Mouse (Mus musculus) fibroblast of lung, adult 2 months (primary cell): Measurements from ENCODE around the gene Fam83d.

Source experiments
- DNase-seq: peaks from one replicate; pipeline ENCODE4 v3.0.0-alpha.2; 2011; ENCODE audit warnings: low read depth

Gene Fam83d

DNA sequence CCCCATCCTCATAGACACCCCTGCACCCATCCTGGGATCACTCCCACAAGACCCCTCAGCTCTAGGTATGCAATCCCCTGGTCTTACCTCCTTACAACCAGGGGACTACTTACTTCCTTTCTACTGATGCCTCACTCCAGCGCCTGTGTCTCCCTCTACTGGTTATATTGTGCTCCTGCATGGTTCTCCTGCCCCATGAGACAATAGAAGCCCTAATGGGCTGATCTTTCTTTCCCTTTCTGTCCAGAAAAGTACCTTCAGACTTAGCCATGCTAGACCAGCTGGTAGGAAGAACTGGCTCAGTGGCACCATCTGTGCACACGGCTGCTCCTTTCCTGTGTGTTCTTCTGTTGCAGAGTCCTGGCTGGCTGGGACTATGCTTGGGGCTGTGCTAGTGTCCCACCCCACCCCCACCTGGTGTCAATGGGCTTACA, 22.8 kb upstream of the Fam83d start:
- no peak for DNase-seq

DNA sequence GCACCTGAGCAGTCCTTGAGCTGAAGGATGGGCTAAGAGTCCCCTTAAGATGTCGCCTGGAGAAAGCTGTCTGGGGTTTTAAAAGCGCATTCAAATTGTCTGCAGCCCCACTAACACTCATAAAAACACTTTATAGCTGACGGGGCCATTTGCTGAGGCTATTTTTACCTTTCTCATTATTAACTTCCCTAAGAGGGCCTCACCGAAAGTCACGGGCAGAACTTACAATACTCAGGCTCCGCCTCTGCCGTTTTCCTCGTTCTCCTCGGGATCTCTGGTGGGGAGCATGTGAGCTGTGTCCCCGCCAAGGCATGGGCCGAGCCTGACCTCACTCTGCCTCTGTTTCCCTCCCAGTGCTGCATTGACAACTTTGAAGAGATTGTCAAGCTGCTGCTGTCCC, 21.7 kb upstream of the Fam83d start:
- DNase-seq = no peak

DNA sequence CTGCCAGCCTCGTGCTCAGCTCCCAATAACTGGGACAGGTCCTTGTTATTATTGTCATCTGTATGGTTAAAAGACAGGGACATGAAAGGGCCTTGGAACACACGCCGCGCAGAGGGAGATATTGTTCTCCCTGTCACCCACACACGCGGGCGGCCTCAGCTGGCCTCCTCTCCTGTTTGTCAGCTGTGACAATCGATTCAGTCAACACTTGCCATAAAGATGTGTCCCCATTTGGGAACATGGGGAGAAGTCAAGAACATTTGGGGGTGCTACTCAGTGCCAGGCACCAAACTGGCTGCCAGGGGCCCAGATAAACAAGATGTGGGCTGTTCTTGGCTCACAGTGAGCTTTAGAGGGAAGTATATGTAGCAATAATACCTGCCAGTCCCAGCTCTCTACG, 18.5 kb upstream of the Fam83d start:
- no peak for DNase-seq

DNA sequence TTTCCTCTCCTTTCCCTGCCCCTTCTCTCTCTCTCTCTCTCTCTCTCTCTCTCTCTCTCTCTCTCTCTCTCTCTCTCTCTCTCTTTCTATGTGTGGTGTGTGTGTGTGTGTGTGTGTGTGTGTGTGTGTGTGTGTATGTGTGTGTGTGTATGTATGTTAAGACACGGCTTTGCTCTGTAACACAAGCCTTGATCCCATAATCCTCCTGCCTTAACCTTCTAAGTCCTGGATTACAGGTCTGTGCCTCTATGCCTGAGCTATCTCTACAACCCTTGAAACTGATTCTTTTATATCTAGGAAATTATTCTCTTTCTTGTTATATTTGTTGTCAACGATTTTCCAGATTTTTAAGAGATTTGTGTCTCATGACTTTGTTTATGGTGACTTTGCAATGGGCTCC, 7.7 kb upstream of the Fam83d start:
- no peak for DNase-seq

DNA sequence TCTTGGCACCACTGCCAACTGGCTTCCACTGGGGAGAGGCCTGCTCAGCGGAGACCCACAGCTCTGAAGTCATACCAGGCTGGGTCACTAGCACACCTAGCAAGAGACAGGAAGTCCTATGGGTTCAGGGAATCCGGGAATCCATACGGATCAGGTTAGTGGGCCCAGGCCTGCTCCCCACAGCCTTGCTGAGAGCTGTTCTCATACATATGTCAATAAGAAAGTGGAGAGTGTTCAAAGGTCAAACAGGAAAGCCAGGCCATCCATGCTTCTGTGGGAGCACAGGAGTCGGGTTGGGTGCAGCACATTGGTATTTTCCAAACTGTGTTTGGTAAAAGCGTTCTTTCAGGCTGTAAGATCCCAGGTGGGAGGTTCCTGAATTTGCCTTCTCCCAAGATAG, 5.6 kb upstream of the Fam83d start:
- no peak for DNase-seq

DNA sequence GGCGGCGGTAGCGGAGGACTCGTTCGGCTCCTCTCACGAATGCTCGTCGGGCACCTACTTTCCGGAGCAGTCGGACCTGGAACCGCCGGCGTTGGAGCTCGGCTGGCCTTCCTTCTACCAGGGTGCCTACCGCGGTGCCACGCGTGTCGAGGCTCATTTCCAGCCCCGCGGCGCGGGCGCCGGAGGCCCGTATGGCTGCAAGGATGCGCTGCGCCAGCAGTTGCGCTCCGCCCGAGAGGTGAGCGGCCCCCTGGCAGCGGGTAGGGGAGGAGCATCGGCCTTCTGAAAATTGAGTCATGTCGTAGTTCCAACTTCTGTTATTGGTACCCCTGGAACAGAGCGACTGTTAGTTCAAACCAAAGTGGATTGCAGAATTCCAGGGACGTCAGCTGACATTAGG, 457 bp downstream of the Fam83d start:
- no peak for DNase-seq

DNA sequence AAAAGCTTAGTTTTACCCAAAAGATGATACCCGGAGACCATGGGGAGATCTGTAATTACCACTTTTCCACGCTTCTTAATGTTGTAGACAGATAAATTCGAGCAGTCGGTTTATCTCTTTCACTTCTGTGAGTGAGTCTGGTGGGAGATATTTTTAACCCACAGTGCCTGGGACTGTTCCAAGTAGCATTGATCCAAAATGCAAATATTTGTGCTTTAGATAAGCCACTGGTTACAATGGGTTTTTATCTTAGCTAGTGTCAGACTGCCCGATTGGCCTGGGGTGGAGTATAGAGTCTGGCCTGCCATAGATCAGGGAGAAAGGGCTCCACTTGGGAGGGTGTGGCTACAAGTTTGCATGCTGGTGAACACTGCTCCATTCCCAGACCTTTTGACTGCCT, 878 bp downstream of the Fam83d start:
- DNase-seq = no peak

DNA sequence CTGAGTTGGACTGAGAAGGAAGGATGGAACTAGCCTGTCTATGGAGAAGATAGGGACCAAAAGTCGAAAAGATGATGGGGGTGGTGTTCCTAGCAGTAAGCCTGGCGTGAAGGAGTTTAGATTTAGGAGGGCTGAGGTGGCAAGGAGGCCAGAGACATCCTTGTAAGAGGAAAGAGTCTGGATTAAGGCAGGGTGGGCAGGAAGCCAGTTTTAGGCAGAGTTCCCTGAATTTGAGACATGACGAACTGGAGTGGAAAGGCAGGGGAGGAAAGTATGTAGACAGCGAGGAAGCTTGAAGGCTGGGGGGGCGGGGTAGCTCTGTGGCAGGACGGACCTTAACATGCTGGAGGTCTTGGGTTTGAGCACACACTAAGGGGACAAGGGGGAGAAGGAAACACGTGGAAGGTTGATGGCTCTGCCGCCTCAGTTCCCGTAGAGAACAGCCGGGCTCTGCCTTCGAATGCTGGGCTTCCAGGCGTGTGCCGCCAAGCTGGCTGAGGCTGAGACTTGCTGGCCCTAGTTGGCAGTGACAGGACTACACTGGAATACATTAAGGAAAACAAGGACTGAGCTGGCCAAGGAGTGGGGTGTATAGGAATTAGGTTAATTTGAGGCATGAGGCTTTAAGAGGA, 2.3 kb downstream of the Fam83d start:
- peak; percentile 68 for DNase-seq

DNA sequence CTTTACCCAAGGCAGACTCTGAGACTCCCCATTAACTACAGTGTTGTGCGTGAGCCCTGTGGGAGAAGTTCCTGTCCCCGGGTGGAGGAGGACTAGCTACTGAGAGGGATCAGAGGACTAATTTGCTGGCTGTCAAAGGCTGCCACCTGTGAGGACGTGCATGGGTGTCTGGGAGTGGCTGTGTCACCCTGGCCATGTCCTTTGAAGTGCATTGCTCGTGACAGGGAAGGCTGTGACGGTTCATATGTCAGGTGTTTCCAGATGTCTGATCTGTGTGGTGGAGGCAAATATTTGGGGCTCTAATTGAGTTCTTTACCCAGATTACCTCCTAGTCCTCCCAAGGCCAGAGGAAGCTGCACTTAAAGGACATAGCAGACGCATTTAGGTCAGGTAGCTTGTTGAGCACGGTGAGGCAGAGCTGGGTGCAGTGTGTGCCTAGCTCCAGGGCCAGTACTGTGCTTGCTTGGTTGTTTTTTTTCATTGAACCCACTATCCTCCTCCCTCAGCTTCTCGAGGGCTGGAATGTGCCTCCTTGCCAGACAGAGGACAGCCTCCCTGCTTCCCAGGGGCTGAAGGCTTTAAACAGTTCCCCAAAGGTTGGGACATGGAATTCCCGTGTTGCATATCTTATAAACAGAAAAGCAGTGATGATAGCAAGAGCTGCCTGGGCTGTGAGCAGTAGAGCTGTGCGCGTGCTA, 3.3 kb downstream of the Fam83d start:
- no peak for DNase-seq

DNA sequence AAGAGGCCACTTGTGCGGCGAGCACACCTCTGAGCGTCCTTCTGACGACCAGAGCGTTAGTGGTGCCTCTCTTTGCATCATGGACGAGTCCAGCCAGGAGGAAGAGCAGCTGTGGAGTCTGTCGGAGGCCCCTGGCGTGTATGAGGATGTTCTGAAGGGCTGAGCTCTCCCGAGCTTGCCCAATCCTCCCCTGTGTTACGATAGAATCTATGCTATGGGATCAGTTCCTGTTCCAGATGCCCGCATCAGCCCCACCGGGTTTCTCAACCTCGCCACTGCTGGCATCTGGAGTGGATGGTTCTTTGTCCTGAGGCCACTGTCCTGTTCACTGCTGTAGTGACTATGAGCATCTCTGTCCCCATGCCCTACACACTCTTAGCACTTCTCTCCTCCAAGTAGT, 4.9 kb downstream of the Fam83d start:
- no peak for DNase-seq

DNA sequence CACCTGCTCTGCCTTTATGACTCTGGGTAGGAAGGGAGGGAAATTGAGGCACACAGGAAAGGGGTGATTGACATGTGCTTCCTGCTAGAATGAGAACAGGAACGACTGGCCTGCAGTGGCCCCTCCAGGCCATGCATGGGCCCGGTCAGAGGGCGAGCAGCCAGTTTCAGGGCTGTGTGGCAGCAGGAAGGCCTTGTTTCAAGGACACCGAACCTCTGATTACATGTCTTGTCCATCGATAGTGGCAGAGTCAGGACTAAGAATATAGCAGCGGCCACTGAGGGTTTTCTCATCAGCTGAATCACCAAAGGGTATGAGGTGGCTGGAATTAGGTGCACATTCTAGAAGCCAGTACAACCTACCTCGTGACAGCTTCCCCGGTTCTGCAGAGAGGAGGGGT, 7.0 kb downstream of the Fam83d start:
- no peak for DNase-seq

DNA sequence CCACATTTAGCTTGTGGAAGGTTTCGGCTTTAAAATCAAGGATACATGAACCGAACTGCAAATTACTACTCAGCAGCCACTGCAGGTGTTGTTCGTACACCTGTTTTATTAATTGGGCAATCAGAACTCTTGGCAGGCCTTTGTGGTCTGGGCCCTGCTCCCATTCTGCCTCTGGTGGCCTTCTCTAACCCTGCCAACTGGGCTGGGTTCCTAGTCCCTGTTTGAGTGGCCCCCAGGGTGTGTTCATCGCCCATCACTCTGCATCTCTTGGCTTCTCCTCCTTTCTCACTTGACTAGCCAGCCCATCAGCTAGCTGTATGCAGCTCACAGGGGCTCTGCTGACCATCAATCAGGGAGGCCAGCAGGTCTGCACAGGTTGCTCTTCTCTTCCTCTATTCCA, 8.8 kb downstream of the Fam83d start:
- no peak for DNase-seq

DNA sequence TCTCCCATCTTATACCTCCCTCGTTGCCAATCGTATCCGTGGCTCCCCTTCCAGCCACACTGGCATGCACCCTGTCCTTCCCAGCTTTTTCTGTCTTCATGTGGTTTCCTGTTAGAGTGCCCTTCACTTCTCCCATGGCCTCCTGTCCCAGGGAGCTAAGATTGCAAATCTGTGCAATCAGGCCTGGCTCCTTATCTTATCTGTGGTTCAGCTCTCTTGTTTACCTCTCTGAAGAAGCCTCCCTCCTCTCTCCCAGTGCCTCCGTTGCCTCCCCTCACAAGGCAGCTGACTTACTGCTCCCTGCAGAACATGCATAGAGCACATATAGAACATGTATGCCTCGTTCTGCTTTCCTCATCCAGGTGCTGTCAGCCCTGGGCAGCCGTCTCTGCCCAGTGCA, 9.6 kb downstream of the Fam83d start:
- DNase-seq = no peak

DNA sequence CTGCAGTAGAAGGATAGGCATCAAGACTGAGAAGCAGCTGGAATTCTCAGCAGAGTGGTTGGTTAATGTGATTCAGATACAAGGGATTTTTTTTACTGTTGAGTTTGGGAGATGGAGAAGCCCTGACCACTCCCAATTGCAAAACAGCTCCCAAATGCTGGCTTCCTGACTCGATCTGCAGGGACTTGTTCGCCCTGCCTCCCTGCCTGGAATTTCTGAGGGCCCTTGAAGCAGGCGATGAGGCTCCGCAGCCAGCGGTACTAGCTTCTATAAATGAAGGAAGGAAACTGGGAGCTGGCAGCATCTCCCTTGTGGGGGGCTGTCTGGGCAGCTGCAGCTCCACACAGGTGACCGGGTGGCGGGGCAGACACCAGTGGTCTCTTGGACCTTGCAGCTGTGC, 10.5 kb downstream of the Fam83d start:
- DNase-seq = no peak

DNA sequence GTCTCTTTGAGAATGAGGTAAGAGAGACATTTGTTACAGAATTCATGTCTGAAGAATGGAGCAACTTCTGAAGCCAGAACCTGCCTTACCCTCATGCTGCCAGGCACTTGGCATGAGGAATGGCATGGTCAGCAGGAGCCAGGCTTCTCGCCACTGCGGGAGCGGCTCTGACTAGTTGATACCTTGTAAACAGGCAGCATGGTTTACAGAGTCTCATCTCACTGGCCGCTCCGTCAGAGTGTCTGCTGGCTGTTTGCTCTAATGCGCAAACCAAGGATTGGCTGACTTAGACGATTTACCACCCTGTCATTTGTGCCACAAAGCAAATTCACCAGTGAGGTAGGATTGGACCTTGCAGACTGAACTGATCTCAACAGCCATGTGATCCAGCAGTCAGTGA, 13.2 kb downstream of the Fam83d start:
- DNase-seq = no peak

DNA sequence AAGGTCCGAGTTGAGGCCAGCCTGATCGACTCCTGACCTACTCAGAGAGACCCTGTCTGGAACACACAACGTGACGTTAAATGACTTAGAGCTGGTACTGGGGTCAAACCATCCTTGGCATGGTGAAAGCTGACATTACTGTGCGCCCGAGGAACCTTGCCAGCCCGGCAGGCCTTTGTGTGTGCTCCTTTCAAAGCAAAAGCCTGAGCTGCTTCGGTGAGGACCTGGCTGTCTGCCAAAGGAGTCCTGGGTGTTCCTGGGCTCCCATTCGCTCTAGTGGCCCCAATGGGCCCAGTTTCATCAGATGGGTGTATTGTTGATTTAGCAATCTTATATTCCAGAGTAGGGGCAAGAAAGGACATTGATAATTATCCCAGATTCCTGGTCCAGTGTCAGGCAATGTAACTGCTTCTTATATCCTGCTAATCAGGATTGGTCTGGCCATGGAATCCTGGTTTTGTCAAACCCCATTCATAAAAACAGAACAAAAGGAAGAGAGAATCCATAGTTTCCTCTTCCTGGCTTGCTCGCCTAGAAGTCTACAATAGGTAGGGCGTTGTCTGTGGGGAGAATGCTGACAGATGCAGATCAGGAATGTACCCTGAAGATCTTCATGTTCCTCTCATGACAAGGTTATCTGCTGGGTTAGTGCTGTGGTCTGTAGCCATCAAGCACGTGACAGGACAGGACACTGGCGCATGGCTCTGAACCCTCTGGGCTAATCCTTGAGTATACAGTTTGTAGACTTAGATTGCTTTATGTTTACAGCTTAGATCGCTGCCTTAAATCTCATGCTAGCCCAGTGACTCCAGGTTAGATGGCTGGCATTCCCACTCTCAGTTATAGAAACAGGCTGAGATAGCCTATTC, 19.3 kb downstream of the Fam83d start:
- DNase-seq = no peak

DNA sequence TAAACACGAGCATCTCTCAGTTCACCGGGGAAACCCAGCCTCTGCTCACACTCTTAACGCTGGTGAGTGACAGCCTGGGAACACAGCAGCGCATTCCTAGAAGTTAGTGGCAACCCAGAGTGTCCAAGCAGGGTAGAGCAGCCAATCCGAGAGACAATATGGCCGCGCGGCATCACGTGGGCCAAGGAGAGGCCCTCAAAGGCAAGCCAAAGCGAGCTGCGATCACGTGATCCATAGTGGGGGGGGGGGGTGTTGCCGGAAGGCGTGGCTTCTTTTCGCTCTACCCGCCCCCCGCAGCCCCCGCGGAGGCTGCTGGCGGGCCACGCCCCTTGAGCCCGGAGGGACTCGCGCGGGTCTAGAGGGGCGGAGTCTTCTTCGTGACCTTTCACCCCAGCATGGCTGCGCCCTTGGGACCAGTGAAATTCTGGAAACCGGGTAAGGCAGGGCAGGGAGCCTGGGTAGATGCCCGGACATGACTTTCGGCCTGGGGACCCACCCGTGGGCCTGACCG, 26.7 kb downstream of the Fam83d start, which contains the start of gene Dhx35:
TSS of gene Dhx35 (plus strand) at position 314 of the 511 bp plus-strand sequence.
- DNase-seq = peak; percentile 92

DNA sequence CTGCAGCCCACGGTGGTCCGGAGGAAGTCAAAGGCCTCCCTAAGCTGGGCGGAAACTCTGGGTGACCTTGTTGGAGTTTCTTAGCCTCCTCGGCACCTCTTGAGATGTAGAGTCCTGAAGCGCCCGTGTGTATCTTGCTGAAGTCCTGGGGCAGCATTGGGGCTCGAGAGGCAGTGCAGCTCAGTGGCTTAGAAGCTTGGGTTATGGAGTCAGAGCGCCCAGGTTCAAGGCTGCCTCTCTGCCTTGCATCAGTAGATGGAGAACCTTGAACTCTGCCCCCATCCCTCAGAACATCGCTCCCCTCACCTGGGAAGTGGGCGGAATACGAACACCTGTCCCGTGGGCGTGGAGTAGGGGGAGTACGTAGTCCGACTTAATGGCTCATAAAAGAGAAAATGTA, 27.1 kb downstream of the Fam83d start:
- no peak for DNase-seq

DNA sequence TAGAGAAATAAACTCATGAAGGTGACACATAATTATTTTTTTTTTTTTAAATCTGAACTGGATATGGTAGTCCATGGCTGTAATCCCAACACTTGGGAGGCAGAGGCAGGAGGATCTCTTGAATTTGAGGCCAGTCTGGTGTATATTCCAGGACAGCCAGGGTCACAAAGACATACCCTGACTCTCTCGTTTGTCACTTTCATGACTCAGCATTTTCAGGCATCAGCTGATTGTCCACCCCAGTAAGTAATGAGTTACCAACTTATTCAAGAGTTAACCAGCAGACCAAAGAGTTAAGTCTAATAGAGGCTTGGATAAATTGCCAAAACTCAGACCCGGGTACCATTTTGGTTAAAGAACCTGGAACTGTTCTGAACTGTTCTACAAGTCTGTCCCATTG, 28.0 kb downstream of the Fam83d start:
- no peak for DNase-seq

DNA sequence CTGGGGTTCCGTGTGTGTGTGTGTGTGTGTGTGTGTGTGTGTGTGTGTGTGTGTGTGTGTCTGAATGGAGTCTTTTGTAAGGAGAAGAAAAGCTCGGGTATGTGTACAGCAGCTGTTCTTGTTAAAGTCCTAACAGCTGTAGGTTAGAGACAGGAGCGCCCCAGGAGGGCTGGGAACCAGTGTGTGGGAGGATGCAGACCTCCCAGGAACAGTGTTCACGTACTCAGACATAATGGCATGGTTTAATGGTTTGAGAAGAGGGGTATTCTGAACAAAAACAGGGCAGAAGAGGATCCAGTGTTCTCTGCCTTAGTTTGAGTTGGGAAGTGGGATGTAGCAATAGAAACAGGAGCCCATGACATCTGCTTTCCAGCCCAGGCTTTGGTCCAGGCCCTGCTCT, 31.4 kb downstream of the Fam83d start:
- DNase-seq = no peak

DNA sequence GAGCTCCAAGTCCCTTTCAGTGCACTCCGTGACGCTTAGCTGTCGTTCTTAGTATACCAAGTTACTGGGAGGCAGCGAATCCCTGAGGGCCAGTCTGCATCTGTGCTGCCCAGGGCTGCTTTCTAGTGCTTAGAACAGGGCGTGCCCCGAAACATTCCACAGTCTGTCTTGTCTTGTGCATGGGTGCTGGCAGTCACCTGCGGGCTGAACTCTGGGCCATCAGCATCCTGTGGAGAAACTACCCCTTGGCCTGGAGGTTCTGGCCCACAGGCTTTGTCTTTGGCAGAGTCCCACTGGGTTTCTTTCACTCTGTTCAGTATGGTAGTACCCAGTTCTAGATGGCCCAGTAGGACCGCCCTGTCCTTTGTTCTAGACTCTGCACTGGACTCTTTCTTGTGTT, 32.9 kb downstream of the Fam83d start:
- DNase-seq = no peak

DNA sequence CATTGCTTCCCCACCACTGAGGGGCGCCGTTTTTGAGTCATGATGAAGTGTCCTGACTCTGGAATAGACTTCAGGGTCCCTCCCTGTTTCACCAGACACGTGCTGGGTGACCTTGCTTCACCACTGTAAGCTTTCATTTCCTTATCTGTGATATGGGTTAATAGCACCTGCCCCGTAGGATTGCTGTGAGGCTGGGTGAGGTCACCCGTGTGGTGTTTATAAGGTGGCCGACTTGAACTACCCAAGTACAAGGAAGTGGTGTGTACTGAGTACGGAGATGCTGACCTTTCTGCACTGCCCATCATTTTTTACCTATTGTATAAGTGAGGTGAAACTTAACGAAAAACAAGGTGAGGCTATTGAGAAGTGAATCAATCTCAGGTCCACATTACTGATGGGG, 35.7 kb downstream of the Fam83d start:
- no peak for DNase-seq

DNA sequence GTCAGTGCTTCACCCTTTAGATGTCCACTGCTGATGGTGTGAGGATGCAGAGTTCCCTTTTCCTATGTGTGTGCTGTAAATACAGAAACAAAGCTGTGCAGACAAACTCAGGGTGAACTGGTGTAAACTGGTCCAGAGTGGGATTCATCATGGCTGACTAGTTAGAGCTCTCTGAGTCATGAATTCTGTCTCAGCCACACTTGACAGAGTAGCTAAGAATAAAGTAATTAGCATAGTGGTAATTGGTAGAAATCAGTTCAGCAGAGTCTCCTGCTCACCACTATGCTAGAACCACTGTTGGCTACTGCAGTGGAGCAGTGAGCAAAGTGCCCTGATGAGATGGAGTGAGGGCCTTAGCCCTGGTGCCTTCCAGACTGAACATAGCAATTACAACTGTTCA, 47.8 kb downstream of the Fam83d start:
- no peak for DNase-seq
